Mouse (Mus musculus) liver, embryonic 14.5 days (tissue): ENCODE measurements around the gene Gm28035. TPM values are rescaled to one million over a fixed set of nuclear protein-coding genes. Genes with fewer than 3 reads are reported as not detected.

Experiments
- ATAC-seq: fragments of 200-750 bp; cut with Nextera tagmentation; 2 replicates; pipeline ENCODE4 v1.8.0; 2017; ENCODE audit warnings: moderate number of reproducible peaks, mild to moderate bottlenecking, moderate library complexity; ENCODE audit not compliant: insufficient read depth
- DNase-seq, 3 experiments: peaks; one replicate each; pipeline ENCODE4 v3.0.0-alpha.2; 2012 to 2013; ENCODE audit warnings: low read depth in 3 of 3, low spot score in 3 of 3
- H3K27ac ChIP-seq: fragments of 300-500 bp; sonication (generic); 2 replicates; pipeline ENCODE4 v1.5.1; 2014; ENCODE audit warnings: moderate library complexity, mild to moderate bottlenecking, control low read depth, inconsistent platforms
- H3K27me3 ChIP-seq: fragments of 300-500 bp; sonication (generic); 2 replicates; pipeline ENCODE4 v1.6.1; 2014; ENCODE audit warnings: mild to moderate bottlenecking, low read length, moderate library complexity; ENCODE audit not compliant: control insufficient read depth, insufficient read depth
- H3K36me3 ChIP-seq: fragments of 300-500 bp; sonication (generic); replicated peaks from 2 replicates; pipeline ENCODE4 v1.6.1; 2014; ENCODE audit warnings: low read depth; ENCODE audit not compliant: control insufficient read depth, insufficient read depth
- H3K4me1 ChIP-seq, 2 experiments: fragments of 200-500 bp in 1 of 2; fragments of 300-500 bp in 1 of 2; sonication (generic) in 1 of 2; replicated peaks; 2 replicates each; pipeline ENCODE4 v1.6.1; 2012 to 2014; ENCODE audit warnings: antibody characterized with exemption in 1 of 2, inconsistent platforms in 1 of 2, low read length in 1 of 2; ENCODE audit not compliant: control insufficient read depth in 2 of 2, insufficient read depth in 2 of 2
- H3K4me2 ChIP-seq: fragments of 300-500 bp; sonication (generic); 2 replicates; pipeline ENCODE4 v1.6.1; 2014; ENCODE audit warnings: low read depth, mild to moderate bottlenecking, control low read depth, moderate library complexity
- H3K4me3 ChIP-seq, 2 experiments: fragments of 200-500 bp in 1 of 2; fragments of 300-500 bp in 1 of 2; sonication (generic) in 1 of 2; 2 replicates each; pipeline ENCODE4 v1.5.1; 2012 to 2014; ENCODE audit warnings: low read depth in 2 of 2, low read length in 2 of 2, mild to moderate bottlenecking in 2 of 2, control low read depth in 1 of 2, inconsistent platforms in 1 of 2, moderate library complexity in 1 of 2; ENCODE audit not compliant: insufficient read depth in 1 of 2
- H3K9ac ChIP-seq: fragments of 300-500 bp; sonication (generic); replicated peaks from 2 replicates; pipeline ENCODE4 v1.6.1; 2014; ENCODE audit warnings: mild to moderate bottlenecking, control low read depth, moderate library complexity
- H3K9me3 ChIP-seq: fragments of 300-500 bp; sonication (generic); 2 replicates; pipeline ENCODE4 v1.6.1; 2016; ENCODE audit warnings: low read length, mixed read lengths; ENCODE audit not compliant: control insufficient read depth
- CTCF ChIP-seq: IDR thresholded peaks from 2 replicates; pipeline ENCODE4 v1.5.1; 2016; ENCODE audit warnings: antibody characterized with exemption, low read depth, control low read depth
- EP300 ChIP-seq: IDR thresholded peaks from 2 replicates; pipeline ENCODE4 v1.6.1; 2016; ENCODE audit warnings: antibody characterized with exemption, low read depth
- whole genome bisulfite sequencing: fragments of 180-500 bp; shearing (Covaris S2); extraction: QIAGEN DNeasy Blood & Tissue Kit; methylation state at CpG from one replicate; pipeline ENCODE4 v1.1.7; 2014; ENCODE audit not compliant: insufficient replicate concordance; 5-methylcytosine and 5-hydroxymethylcytosine counted together
- polyA plus RNA-seq, 2 experiments: library from polyadenylated mRNA; depleted of rRNA in 1 of 2; stranded (reverse) in 1 of 2; unstranded in 1 of 2; fragments of >200 nt; fragmentation: Nextera tagmentation in 1 of 2; extraction: Ambion mirVana in 1 of 2; gene quantifications; 2 replicates each; pipeline versions ENCODE4 v1.2.1 to v1.2.3; 2012 to 2014

Gm28035 gene
- polyA plus RNA-seq, 2 experiments: 1.1 TPM; not detected in 1

DNA sequence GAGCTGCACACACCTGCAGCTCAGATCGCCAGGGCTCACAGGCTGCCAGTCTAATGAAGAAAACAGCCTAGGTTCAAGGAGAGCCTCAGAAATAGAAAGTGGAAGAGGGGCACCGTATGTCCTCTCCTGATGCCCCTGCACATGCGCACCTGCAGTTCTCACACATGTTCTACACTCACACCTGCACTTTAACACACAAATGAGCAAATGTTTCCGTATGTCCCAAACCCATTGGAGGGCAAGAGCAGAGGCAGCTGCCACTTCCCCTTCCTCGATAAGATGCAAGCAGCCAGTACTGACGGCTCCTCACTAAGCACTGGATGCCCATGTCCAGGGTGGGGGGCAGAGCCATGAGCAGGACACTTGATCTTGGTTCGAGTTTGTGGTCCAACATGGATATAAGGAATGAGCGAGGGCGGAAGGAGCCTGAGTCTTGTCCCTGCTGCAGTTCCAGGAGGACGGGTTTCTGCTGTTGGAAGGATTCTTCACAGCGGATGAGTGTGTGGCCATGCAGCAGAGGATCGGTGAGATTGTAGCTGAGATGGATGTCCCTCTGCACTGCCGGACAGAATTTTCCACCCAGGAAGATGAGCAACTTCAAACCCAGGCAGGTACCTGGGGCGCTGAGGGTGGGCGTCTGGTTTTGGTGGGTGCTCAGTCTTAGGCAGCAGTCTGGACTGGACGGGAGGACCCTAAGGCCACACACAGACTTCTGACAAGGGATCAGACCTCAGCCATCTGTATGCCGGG, 29.0 kb downstream of the Gm28035 start:
- ATAC-seq (no peak), DNase-seq (no peak)
- no peak overlapping the region for H3K4me3 ChIP-seq
- no peak overlapping the region for H3K4me2 ChIP-seq
- 67% methylated on average over 17 of the region's 17 CpGs for WGBS
- H3K9me3 ChIP-seq: no peaks in the 10 kb centered on the region
- no peak overlapping the region for H3K27ac ChIP-seq
- peaks cover 0 to 23% of the 10 kb centered on the region in 2 experiments; a peak in 3 of 4 replicates for H3K4me1 ChIP-seq
- H3K27me3 ChIP-seq: no peaks in the 10 kb centered on the region
- no peaks in the 10 kb centered on the region; the same call in 1 of the 2 replicates for H3K36me3 ChIP-seq
- no peak overlapping the region for H3K9ac ChIP-seq
- TF ChIP-seq EP300 (no peak), CTCF (no peak)

DNA sequence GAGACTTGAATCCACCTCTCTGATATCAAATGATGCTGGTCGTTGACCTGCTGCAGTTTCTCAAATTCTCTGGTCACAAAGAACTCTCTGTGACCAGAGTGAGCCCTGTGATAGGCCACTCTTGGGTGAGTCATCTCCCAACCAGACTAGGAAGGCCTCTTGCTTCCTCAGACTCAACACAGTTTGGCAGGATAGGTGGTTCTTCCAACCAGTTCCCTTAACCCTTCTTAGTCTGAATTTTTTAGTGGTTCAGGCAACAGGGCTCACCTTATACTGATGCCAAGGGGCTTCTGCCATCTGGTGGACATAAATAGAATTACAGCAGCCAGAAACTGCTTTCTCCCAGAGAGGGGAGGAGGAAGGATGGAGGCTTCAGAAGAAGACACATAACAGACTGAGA, 29.8 kb downstream of the Gm28035 start:
- TF ChIP-seq CTCF (peak; percentile 90), EP300 (no peak)
- Histone ChIP-seq H3K9ac (no peak overlapping the region), H3K27me3 (no peaks in the 10 kb centered on the region), H3K36me3 (no peaks in the 10 kb centered on the region), H3K4me1 (peaks cover 0 to 20% of the 10 kb centered on the region in 2 experiments; a peak in 3 of 4 replicates), H3K9me3 (no peaks in the 10 kb centered on the region), H3K4me2 (no peak overlapping the region), H3K27ac (no peak overlapping the region), H3K4me3 (no peak overlapping the region)
- 7% methylated on average over 1 of the region's 1 CpGs for WGBS
- peak in 2 of 3 experiments; percentile 29 to 53 for DNase-seq
- peak; percentile 43; the same call in 1 of the 2 replicates for ATAC-seq

GRCm38 (mm10) chr2:30280743-30281142, 40.4 kb downstream of the Gm28035 start, which contains the start of gene Gm28038:
Gene Gm28038, plus strand, starts transcription at chr2:30281043.
- no peak for ATAC-seq
- H3K9ac ChIP-seq: no peak within 1 kb of the TSS
- WGBS: 79% methylated on average over 11 of the region's 11 CpGs

DNA sequence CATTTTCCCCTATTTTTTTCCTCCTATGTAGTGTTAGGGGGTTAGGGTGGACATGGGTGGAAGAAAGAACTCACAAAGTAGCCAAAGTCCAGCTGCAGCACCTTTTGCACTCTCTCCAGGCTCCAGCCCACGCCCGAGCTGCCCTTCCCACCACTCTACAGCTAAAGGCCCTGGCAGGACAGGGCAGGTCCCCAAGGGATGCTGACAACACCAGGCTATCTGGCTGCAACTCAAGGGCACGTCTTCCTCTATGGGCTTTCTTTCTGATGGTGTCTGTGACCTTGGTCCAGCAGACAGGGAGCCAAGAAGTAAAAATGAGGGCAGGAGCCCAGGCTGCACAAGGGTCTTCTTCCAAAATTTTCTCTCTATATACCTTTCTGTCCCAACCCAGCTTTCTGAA, 41.3 kb downstream of the Gm28035 start:
- Histone ChIP-seq H3K9me3 (no peaks in the 10 kb centered on the region), H3K4me3 (no peak overlapping the region), H3K4me2 (no peak overlapping the region), H3K27me3 (no peaks in the 10 kb centered on the region), H3K36me3 (no peaks in the 10 kb centered on the region), H3K9ac (no peak overlapping the region), H3K27ac (no peak overlapping the region), H3K4me1 (peaks cover 0 to 6% of the 10 kb centered on the region in 2 experiments; a peak in 2 of 4 replicates)
- 62% methylated on average over 3 of the region's 3 CpGs for whole genome bisulfite sequencing
- no peak for DNase-seq
- ATAC-seq: no peak
- TF ChIP-seq CTCF (no peak), EP300 (no peak)

More at GRCm38 (mm10) chr2:30280743-30281142, 40.4 kb downstream of the Gm28035 start, which contains the start of gene Gm28038:
- Histone ChIP-seq H3K4me1 (peaks cover 0 to 6% of the 10 kb centered on the region in 2 experiments; a peak in 2 of 4 replicates), H3K36me3 (no peaks in the 10 kb centered on the region), H3K4me2 (no peak within 1 kb of the TSS), H3K9me3 (no peaks in the 10 kb centered on the region), H3K27me3 (no peaks in the 10 kb centered on the region), H3K27ac (no peak within 1 kb of the TSS), H3K4me3 (no peak within 1 kb of the TSS)
- TF ChIP-seq EP300 (no peak), CTCF (no peak)
- DNase-seq: no peak

- no peak for DNase-seq
- WGBS: 80% methylated on average over 2 of the region's 2 CpGs
Measured at GRCm38 (mm10) chr2:30283193-30283592, 42.8 kb downstream of the Gm28035 start.

More at GRCm38 (mm10) chr2:30283193-30283592, 42.8 kb downstream of the Gm28035 start:
- Histone ChIP-seq H3K27ac (no peak overlapping the region), H3K4me2 (no peak overlapping the region), H3K27me3 (no peaks in the 10 kb centered on the region), H3K4me1 (peaks cover 3 to 13% of the 10 kb centered on the region in 2 experiments), H3K9me3 (no peaks in the 10 kb centered on the region), H3K36me3 (no peaks in the 10 kb centered on the region), H3K4me3 (no peak overlapping the region), H3K9ac (no peak overlapping the region)
- TF ChIP-seq CTCF: no peak
- no peak for TF ChIP-seq EP300
- no peak for ATAC-seq
